Mouse (Mus musculus) ES-E14 (cell line): ENCODE data around the gene Sfxn5.

Experiments
- CHD2 ChIP-seq: IDR thresholded peaks from 2 replicates; pipeline ENCODE4 v1.6.1; 2014; ENCODE audit warnings: mild to moderate bottlenecking, low read depth, low read length, inconsistent platforms
- MAFK ChIP-seq: IDR thresholded peaks from 2 replicates; pipeline ENCODE4 v1.6.1; 2014; ENCODE audit warnings: mild to moderate bottlenecking, low read depth, low read length, inconsistent platforms; ENCODE audit not compliant: insufficient read depth
- ZC3H11A ChIP-seq: IDR thresholded peaks from 2 replicates; pipeline ENCODE4 v1.6.1; 2012; ENCODE audit warnings: low read depth, mild to moderate bottlenecking, inconsistent platforms, low read length, borderline replicate concordance
- ZNF384 ChIP-seq: IDR thresholded peaks from 2 replicates; pipeline ENCODE4 v1.6.1; 2012; ENCODE audit warnings: low read depth, low read length, inconsistent platforms

GRCm38 (mm10) chr6:85209226-85209967 is 123.8 kb downstream of the Sfxn5 start:
- TF ChIP-seq ZC3H11A, result no peak
- no peak for TF ChIP-seq ZNF384
- no peak for TF ChIP-seq MAFK
- TF ChIP-seq CHD2, result no peak
